Mouse (Mus musculus): ENCODE measurements at regions not wholly inside any gene's neighbourhood (a gene's known extent, or its start where the extent isn't known, plus 50 kb on each side); places are given as distances from the start of the nearest gene placed in this dataset.

GRCm38 (mm10) chr5:111929180-111929990 lies 195.7 kb downstream of the Gm26897 start:
- no peak for ATAC-seq (ENCODE audit: low FRiP score)
- Histone ChIP-seq H3K36me3 (no peaks in the 10 kb centered on the region), H3K4me3 (replicated peaks) (no peak overlapping the region), H3K9ac (replicated peaks) (no peak overlapping the region), H3K27ac (replicated peaks) (no peak overlapping the region), H3K4me2 (no peak overlapping the region), H3K4me1 (peaks cover 15% of the 10 kb centered on the region), H3K9me3 (replicated peaks) (no peaks in the 10 kb centered on the region), H3K27me3 (replicated peaks) (peaks cover 12% of the 10 kb centered on the region; the same call in 1 of the 2 replicates)
- WGBS: 30% methylated on average over 15 of the region's 15 CpGs

- 59% methylated on average over 3 of the region's 3 CpGs for WGBS
- no peak overlapping the region for H3K4me2 ChIP-seq
- H3K9ac ChIP-seq (replicated peaks): no peak overlapping the region
- H3K27ac ChIP-seq (replicated peaks): no peak overlapping the region
- no peaks in the 10 kb centered on the region for H3K9me3 ChIP-seq (replicated peaks)
- H3K36me3 ChIP-seq: no peaks in the 10 kb centered on the region
- peaks cover 12% of the 10 kb centered on the region; the same call in 1 of the 2 replicates for H3K27me3 ChIP-seq (replicated peaks)
- H3K4me3 ChIP-seq (replicated peaks): no peak overlapping the region
- H3K4me1 ChIP-seq: peaks cover 15% of the 10 kb centered on the region
- ATAC-seq (ENCODE audit: low FRiP score): no peak
Measured at GRCm38 (mm10) chr5:111929991-111930339, 196.2 kb downstream of the Gm26897 start.

DNA sequence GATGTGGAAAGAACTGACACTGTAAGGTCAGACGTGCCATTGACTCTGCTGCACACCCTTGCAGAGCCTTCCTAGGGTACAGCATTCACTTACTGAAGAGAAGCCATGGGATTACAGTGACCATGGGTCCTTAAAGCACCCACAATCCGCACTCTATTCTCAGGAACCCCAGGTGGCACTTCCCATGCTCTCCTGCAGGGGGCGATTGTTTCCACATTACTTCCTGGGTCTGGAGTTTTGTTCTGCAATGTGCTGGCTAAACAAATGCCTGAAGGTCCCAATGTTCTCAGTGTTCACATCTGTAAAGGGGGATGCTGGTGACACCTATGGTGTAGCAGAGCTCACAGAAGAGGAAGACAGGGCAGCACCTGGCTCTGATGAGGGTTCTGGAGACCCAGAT lies 198.0 kb downstream of the Gm26897 start:
- ATAC-seq (ENCODE audit: low FRiP score): no peak
- 76% methylated on average over 3 of the region's 3 CpGs for WGBS
- H3K9me3 ChIP-seq (replicated peaks): no peaks in the 10 kb centered on the region
- H3K4me3 ChIP-seq (replicated peaks): no peak overlapping the region
- H3K27me3 ChIP-seq (replicated peaks): peaks cover 12% of the 10 kb centered on the region; the same call in 1 of the 2 replicates
- no peak overlapping the region for H3K27ac ChIP-seq (replicated peaks)
- H3K4me2 ChIP-seq: no peak overlapping the region
- no peak overlapping the region for H3K9ac ChIP-seq (replicated peaks)
- H3K36me3 ChIP-seq: no peaks in the 10 kb centered on the region
- H3K4me1 ChIP-seq: peaks cover 13% of the 10 kb centered on the region

- Histone ChIP-seq H3K27me3 (replicated peaks) (0 out of 2 replicates have a peak, but pooled peaks cover 1% of the 10 kb centered on the region), H3K4me1 (peaks cover 6% of the 10 kb centered on the region; the same call in 1 of the 2 replicates), H3K9me3 (replicated peaks) (no peaks in the 10 kb centered on the region), H3K36me3 (no peaks in the 10 kb centered on the region), H3K4me3 (replicated peaks) (no peak overlapping the region), H3K9ac (replicated peaks) (no peak overlapping the region), H3K27ac (replicated peaks) (no peak overlapping the region), H3K4me2 (no peak overlapping the region)
- peak; percentile 68 for ATAC-seq (ENCODE audit: low FRiP score)
- 62% methylated on average over 3 of the region's 3 CpGs for WGBS
Measured at GRCm38 (mm10) chr5:111935381-111936134, 201.8 kb downstream of the Gm26897 start.

- no peak overlapping the region for H3K27ac ChIP-seq (replicated peaks)
Measured at GRCm38 (mm10) chr5:111941831-111942230, 208.1 kb downstream of the Gm26897 start.

DNA sequence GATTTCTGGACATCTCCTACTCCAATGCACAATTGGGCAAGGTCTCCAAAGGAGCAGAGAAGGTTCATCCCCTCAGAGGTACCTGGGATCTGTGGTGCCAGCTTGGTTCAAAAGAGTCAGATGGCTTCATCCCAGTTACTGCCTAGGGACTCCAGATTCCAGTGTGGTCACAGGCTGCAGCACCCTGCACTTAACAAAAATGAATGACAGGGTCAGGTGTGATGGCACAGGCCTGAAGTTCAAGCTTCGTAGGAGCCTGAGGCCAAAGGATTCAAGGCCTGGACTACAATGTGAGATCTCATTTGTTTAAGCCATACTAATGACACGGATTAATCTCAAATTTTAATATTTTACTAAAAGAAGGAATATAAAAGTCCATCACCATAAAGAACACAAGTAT lies 209.1 kb downstream of the Gm26897 start:
- no peaks in the 10 kb centered on the region for H3K36me3 ChIP-seq
- peaks cover 18% of the 10 kb centered on the region for H3K4me1 ChIP-seq
- 97% methylated on average over 2 of the region's 2 CpGs for WGBS
- H3K9me3 ChIP-seq (replicated peaks): no peaks in the 10 kb centered on the region
- H3K27ac ChIP-seq (replicated peaks): no peak overlapping the region
- no peak overlapping the region for H3K4me2 ChIP-seq
- no peak overlapping the region for H3K9ac ChIP-seq (replicated peaks)
- no peaks in the 10 kb centered on the region for H3K27me3 ChIP-seq (replicated peaks)
- no peak overlapping the region for H3K4me3 ChIP-seq (replicated peaks)
- ATAC-seq (ENCODE audit: low FRiP score): no peak

More at GRCm38 (mm10) chr5:111941831-111942230, 208.1 kb downstream of the Gm26897 start:
- no peak overlapping the region for H3K9ac ChIP-seq (replicated peaks)
- no peak for ATAC-seq (ENCODE audit: low FRiP score)
- H3K4me2 ChIP-seq: no peak overlapping the region
- no peaks in the 10 kb centered on the region for H3K36me3 ChIP-seq
- no peak overlapping the region for H3K4me3 ChIP-seq (replicated peaks)
- 80% methylated on average over 16 of the region's 16 CpGs for WGBS
- no peaks in the 10 kb centered on the region for H3K9me3 ChIP-seq (replicated peaks)
- H3K4me1 ChIP-seq: peaks cover 18% of the 10 kb centered on the region
- no peaks in the 10 kb centered on the region for H3K27me3 ChIP-seq (replicated peaks)

DNA sequence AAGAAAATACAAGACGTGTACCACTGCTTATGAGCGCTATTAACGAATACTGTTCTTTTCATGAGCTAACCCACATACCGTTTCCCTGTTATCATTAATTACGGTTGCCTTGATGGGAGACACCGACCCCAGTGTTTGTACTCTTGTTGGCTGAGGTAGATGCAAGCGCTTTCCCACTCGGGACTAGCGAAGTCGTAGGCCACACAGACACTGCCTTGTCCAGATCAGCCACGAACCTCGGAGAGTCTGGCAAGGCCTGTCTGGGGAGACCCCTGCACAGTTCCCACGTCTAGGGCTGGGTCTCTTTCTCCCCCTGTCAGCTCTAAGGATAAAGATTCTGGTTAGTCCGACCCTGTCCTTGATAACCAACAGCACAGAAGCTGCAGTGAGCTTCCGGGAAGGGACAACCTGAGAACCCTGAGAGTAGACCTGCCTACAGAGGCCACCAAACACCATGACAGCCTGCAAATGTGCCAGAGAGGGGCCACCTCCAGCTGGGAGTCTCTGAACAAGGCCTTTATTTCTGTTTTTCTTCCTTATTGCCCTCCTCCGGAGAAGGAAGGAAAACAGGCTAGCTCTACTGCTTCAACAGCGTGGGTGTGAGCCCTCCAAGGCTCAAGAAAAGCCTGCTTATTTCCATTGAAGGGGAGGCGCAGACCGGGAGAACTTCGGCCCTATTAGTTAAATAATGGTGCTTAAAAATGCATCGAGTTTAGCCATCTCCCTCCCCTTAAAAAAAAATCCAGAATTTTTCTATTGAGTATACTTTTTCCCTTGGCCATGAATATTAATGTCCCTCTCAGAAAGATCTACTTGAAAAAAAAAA lies 209.8 kb downstream of the Gm26897 start:
- Histone ChIP-seq H3K4me2 (no peak overlapping the region), H3K9ac (replicated peaks) (no peak overlapping the region), H3K27ac (replicated peaks) (peak overlapping the region; percentile 58), H3K27me3 (replicated peaks) (no peaks in the 10 kb centered on the region), H3K4me1 (peaks cover 18% of the 10 kb centered on the region), H3K9me3 (replicated peaks) (no peaks in the 10 kb centered on the region), H3K36me3 (no peaks in the 10 kb centered on the region), H3K4me3 (replicated peaks) (no peak overlapping the region)
- no peak for ATAC-seq (ENCODE audit: low FRiP score)
- WGBS: 36% methylated on average over 21 of the region's 21 CpGs

DNA sequence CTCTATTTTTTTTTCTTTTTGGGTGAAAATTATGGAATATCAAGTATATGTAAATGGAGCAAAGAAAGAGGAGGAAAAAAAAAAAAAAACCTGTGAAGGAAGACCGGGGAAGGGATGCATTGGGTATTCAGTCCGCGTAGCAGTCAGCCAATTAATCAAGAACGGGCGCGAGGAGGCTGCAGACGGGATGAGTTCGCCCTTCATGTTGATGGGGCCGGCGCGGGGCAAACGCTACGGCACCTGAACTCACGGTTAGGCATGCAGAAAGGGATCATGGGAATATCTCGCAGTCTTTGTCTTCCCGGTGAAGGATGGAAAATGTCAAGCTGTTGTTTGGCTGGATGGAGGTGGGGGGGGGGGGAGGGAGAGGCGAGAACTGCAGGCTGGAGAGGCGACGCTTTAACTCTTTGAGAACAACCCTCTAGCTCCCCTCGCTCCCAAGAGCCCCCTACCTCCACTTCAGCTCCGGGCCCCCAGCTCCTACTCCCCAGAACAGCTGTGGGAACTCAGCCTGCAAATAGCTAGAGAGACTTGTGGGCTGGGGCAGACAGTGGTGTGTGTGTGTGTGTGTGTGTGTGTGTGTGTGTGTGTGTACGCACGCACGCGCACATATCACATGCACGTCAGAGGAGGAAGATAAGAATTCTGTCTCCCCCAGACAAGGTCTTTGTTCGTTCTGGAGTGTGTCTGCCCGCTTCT lies 210.7 kb downstream of the Gm26897 start:
- peak overlapping the region; percentile 73 for H3K27ac ChIP-seq (replicated peaks)
- H3K4me2 ChIP-seq: peak overlapping the region; percentile 55
- ATAC-seq (ENCODE audit: low FRiP score): peak; percentile 69; the same call in 1 of the 2 replicates
- H3K27me3 ChIP-seq (replicated peaks): no peaks in the 10 kb centered on the region
- no peaks in the 10 kb centered on the region for H3K9me3 ChIP-seq (replicated peaks)
- WGBS: 10% methylated on average over 28 of the region's 28 CpGs
- H3K4me3 ChIP-seq (replicated peaks): peak overlapping the region; percentile 5; the same call in 1 of the 2 replicates
- H3K9ac ChIP-seq (replicated peaks): no peak overlapping the region
- no peaks in the 10 kb centered on the region for H3K36me3 ChIP-seq
- peaks cover 18% of the 10 kb centered on the region for H3K4me1 ChIP-seq

DNA sequence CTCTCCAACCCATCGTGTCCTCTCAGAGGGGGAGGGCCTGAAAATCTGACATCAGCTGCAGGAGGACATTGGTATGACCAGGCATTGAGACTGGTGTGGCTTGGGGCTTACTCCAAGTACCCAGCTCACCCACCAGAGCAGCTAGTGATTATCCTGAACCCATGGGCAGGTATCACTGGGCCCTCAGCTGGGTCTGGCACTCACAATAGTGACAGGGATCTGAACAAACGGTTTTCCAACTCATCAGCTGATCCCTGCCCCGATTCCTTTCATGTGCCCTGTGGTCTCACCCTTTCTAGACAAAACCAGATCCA lies 211.2 kb downstream of the Gm26897 start:
- H3K36me3 ChIP-seq: no peaks in the 10 kb centered on the region
- H3K4me3 ChIP-seq (replicated peaks): no peak overlapping the region
- 46% methylated on average over 3 of the region's 3 CpGs for WGBS
- no peaks in the 10 kb centered on the region for H3K9me3 ChIP-seq (replicated peaks)
- peak overlapping the region; percentile 73 for H3K27ac ChIP-seq (replicated peaks)
- no peak overlapping the region for H3K4me2 ChIP-seq
- H3K4me1 ChIP-seq: peaks cover 18% of the 10 kb centered on the region
- H3K27me3 ChIP-seq (replicated peaks): no peaks in the 10 kb centered on the region
- no peak for ATAC-seq (ENCODE audit: low FRiP score)
- no peak overlapping the region for H3K9ac ChIP-seq (replicated peaks)

DNA sequence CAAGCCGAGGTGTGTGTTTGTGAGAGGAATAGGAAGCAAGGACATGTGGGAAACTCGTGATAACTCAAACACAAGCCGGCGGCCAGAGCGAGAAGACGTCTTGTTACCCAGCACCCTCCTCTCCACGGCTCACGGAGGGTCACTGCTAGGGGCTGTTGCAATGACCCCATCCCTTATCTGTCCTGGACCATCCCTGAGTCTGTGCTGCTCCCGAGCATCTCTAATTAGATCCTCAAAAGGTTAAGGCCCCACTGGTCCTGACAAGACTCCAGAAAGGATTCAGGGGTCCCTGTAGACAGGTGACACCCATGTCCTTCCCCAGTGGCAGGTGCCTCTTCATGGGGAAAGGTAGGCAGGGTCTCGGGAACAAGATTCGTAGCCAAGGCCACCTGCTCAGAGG lies 212.6 kb downstream of the Gm26897 start:
- no peak overlapping the region for H3K27ac ChIP-seq (replicated peaks)
- no peak overlapping the region for H3K9ac ChIP-seq (replicated peaks)
- H3K9me3 ChIP-seq (replicated peaks): no peaks in the 10 kb centered on the region
- no peak for ATAC-seq (ENCODE audit: low FRiP score)
- H3K27me3 ChIP-seq (replicated peaks): no peaks in the 10 kb centered on the region
- no peak overlapping the region for H3K4me3 ChIP-seq (replicated peaks)
- peaks cover 18% of the 10 kb centered on the region for H3K4me1 ChIP-seq
- no peak overlapping the region for H3K4me2 ChIP-seq
- WGBS: 92% methylated on average over 11 of the region's 11 CpGs
- no peaks in the 10 kb centered on the region for H3K36me3 ChIP-seq

- Histone ChIP-seq H3K27ac (replicated peaks) (0 out of 2 replicates have a peak overlapping the region, but pooled peaks have one; percentile 9), H3K9ac (replicated peaks) (no peak overlapping the region), H3K4me3 (replicated peaks) (0 out of 2 replicates have a peak overlapping the region, but pooled peaks have one; percentile 10), H3K36me3 (no peaks in the 10 kb centered on the region), H3K4me1 (peaks cover 14% of the 10 kb centered on the region), H3K4me2 (peak overlapping the region; percentile 46), H3K27me3 (replicated peaks) (peaks cover 16% of the 10 kb centered on the region), H3K9me3 (replicated peaks) (no peaks in the 10 kb centered on the region)
- 20% methylated on average over 28 of the region's 28 CpGs for WGBS
- peak; percentile 61 for ATAC-seq (ENCODE audit: low FRiP score)
Measured at GRCm38 (mm10) chr5:111957698-111958097, 224.0 kb downstream of the Gm26897 start.
